Mouse (Mus musculus) forebrain, embryonic 10.5 days (tissue): ENCODE measurements around the gene Mecr. TPM values are rescaled to one million over a fixed set of nuclear protein-coding genes. Genes with fewer than 3 reads are reported as not detected.

ENCODE experiments used
- DNase-seq: peaks from one replicate; pipeline ENCODE4 v3.0.0-alpha.2; 2017; ENCODE audit warnings: low spot score; ENCODE audit errors: extremely low spot score
- H3K27ac ChIP-seq: fragments of 300-500 bp; sonication (generic); 2 replicates; pipeline ENCODE4 v1.5.1; 2016; ENCODE audit warnings: mild to moderate bottlenecking
- H3K27me3 ChIP-seq: fragments of 300-500 bp; sonication (generic); 2 replicates; pipeline ENCODE4 v1.6.1; 2016; ENCODE audit warnings: mild to moderate bottlenecking; ENCODE audit not compliant: poor library complexity, severe bottlenecking
- H3K36me3 ChIP-seq: fragments of 300-500 bp; sonication (generic); replicated peaks from 2 replicates; pipeline ENCODE4 v1.6.1; 2016; ENCODE audit warnings: mild to moderate bottlenecking, moderate library complexity
- H3K4me1 ChIP-seq: fragments of 300-500 bp; sonication (generic); 2 replicates; pipeline ENCODE4 v1.6.1; 2016
- H3K4me3 ChIP-seq: fragments of 300-500 bp; sonication (generic); 2 replicates; pipeline ENCODE4 v1.5.1; 2016; ENCODE audit warnings: mild to moderate bottlenecking, moderate library complexity
- H3K9me3 ChIP-seq: fragments of 300-500 bp; sonication (generic); 2 replicates; pipeline ENCODE4 v1.6.1; 2016; ENCODE audit warnings: mild to moderate bottlenecking, moderate library complexity
- WGBS: fragments of 180-500 bp; shearing (Covaris S2); methylation state at CpG from one replicate; pipeline ENCODE4 v1.1.7; 2016; 5-methylcytosine and 5-hydroxymethylcytosine counted together
- polyA plus RNA-seq: library from polyadenylated mRNA; unstranded; fragments of >200 nt; fragmentation: Nextera tagmentation; extraction: Ambion mirVana; gene quantifications from 2 replicates; pipeline ENCODE4 v1.2.1, GENCODE M21; 2016

Gene Mecr
- polyA plus RNA-seq, 1 experiment from 2014 or later: 60.2 TPM

GRCm38 (mm10) chr4:131821161-131821731 lies 22.0 kb upstream of the Mecr start:
- Histone ChIP-seq H3K36me3 (peaks cover 46% of the 10 kb centered on the region), H3K27me3 (peaks cover 17% of the 10 kb centered on the region), H3K4me3 (peak overlapping the region; percentile 2; the same call in 1 of the 2 replicates), H3K9me3 (no peaks in the 10 kb centered on the region), H3K4me1 (peaks cover 45% of the 10 kb centered on the region), H3K27ac (peak overlapping the region; percentile 71)
- 30% methylated on average over 16 of the region's 16 CpGs for WGBS
- DNase-seq: no peak

GRCm38 (mm10) chr4:131822583-131822982 lies 20.7 kb upstream of the Mecr start:
- no peaks in the 10 kb centered on the region for H3K9me3 ChIP-seq
- H3K27me3 ChIP-seq: peaks cover 17% of the 10 kb centered on the region
- H3K27ac ChIP-seq: 0 out of 2 replicates have a peak overlapping the region, but pooled peaks have one; percentile 71
- H3K4me1 ChIP-seq: peaks cover 58% of the 10 kb centered on the region
- peaks cover 43% of the 10 kb centered on the region for H3K36me3 ChIP-seq
- WGBS: 92% methylated on average over 3 of the region's 3 CpGs
- DNase-seq: no peak
- H3K4me3 ChIP-seq: no peak overlapping the region

GRCm38 (mm10) chr4:131824939-131825338 lies 18.3 kb upstream of the Mecr start:
- Histone ChIP-seq H3K27me3 (peaks cover 4% of the 10 kb centered on the region; the same call in 1 of the 2 replicates), H3K27ac (peak overlapping the region; percentile 79), H3K36me3 (peaks cover 19% of the 10 kb centered on the region), H3K4me3 (no peak overlapping the region), H3K4me1 (peaks cover 77% of the 10 kb centered on the region), H3K9me3 (no peaks in the 10 kb centered on the region)
- 18% methylated on average over 3 of the region's 3 CpGs for WGBS
- no peak for DNase-seq

GRCm38 (mm10) chr4:131825830-131826229 lies 17.4 kb upstream of the Mecr start:
- no peaks in the 10 kb centered on the region for H3K9me3 ChIP-seq
- H3K36me3 ChIP-seq: peaks cover 10% of the 10 kb centered on the region
- no peak overlapping the region for H3K4me3 ChIP-seq
- H3K27me3 ChIP-seq: no peaks in the 10 kb centered on the region; the same call in 1 of the 2 replicates
- DNase-seq: no peak
- WGBS: 44% methylated on average over 8 of the region's 8 CpGs
- peaks cover 77% of the 10 kb centered on the region for H3K4me1 ChIP-seq
- peak overlapping the region; percentile 79 for H3K27ac ChIP-seq

- no peaks in the 10 kb centered on the region for H3K9me3 ChIP-seq
- no peaks in the 10 kb centered on the region; the same call in 1 of the 2 replicates for H3K27me3 ChIP-seq
- WGBS: 4% methylated on average over 6 of the region's 6 CpGs
- peak overlapping the region; percentile 26 for H3K4me3 ChIP-seq
- H3K27ac ChIP-seq: peak overlapping the region; percentile 79
- H3K4me1 ChIP-seq: peaks cover 76% of the 10 kb centered on the region
- DNase-seq: peak; percentile 76
- H3K36me3 ChIP-seq: peaks cover 9% of the 10 kb centered on the region
Measured at GRCm38 (mm10) chr4:131826905-131827304, 16.4 kb upstream of the Mecr start.

- Histone ChIP-seq H3K36me3 (no peaks in the 10 kb centered on the region), H3K27me3 (no peaks in the 10 kb centered on the region; the same call in 1 of the 2 replicates), H3K4me3 (no peak overlapping the region), H3K4me1 (peaks cover 92% of the 10 kb centered on the region), H3K9me3 (no peaks in the 10 kb centered on the region), H3K27ac (peak overlapping the region; percentile 53; the same call in 1 of the 2 replicates)
- no peak for DNase-seq
- WGBS: 92% methylated on average over 8 of the region's 8 CpGs
Measured at GRCm38 (mm10) chr4:131829123-131829522, 14.1 kb upstream of the Mecr start.

- Histone ChIP-seq H3K27ac (no peak overlapping the region), H3K4me1 (peaks cover 96% of the 10 kb centered on the region), H3K36me3 (no peaks in the 10 kb centered on the region), H3K9me3 (no peaks in the 10 kb centered on the region), H3K4me3 (no peak overlapping the region), H3K27me3 (peaks cover 22% of the 10 kb centered on the region)
- DNase-seq: no peak
- 84% methylated on average over 5 of the region's 5 CpGs for WGBS
Measured at GRCm38 (mm10) chr4:131831546-131832045, 11.7 kb upstream of the Mecr start.

GRCm38 (mm10) chr4:131832759-131833407 lies 10.4 kb upstream of the Mecr start:
- Histone ChIP-seq H3K4me1 (peaks cover 96% of the 10 kb centered on the region), H3K36me3 (no peaks in the 10 kb centered on the region), H3K27me3 (peaks cover 35% of the 10 kb centered on the region), H3K4me3 (no peak overlapping the region), H3K27ac (no peak overlapping the region), H3K9me3 (no peaks in the 10 kb centered on the region)
- DNase-seq: no peak
- WGBS: 84% methylated on average over 3 of the region's 3 CpGs

- 33% methylated on average over 9 of the region's 9 CpGs for WGBS
- Histone ChIP-seq H3K27ac (peak overlapping the region; percentile 36; the same call in 1 of the 2 replicates), H3K27me3 (peaks cover 44% of the 10 kb centered on the region), H3K9me3 (no peaks in the 10 kb centered on the region), H3K4me1 (peaks cover 95% of the 10 kb centered on the region), H3K36me3 (no peaks in the 10 kb centered on the region), H3K4me3 (no peak overlapping the region)
- no peak for DNase-seq
Measured at GRCm38 (mm10) chr4:131833971-131834609, 9.2 kb upstream of the Mecr start.

GRCm38 (mm10) chr4:131836351-131836881 lies 6.9 kb upstream of the Mecr start:
- no peaks in the 10 kb centered on the region for H3K36me3 ChIP-seq
- H3K4me3 ChIP-seq: peak overlapping the region; percentile 84
- peaks cover 72% of the 10 kb centered on the region for H3K4me1 ChIP-seq
- H3K27me3 ChIP-seq: peaks cover 67% of the 10 kb centered on the region
- H3K27ac ChIP-seq: peak overlapping the region; percentile 87
- WGBS: 1% methylated on average over 38 of the region's 39 CpGs
- DNase-seq: peak; percentile 52
- no peaks in the 10 kb centered on the region for H3K9me3 ChIP-seq

- H3K27me3 ChIP-seq: peaks cover 73% of the 10 kb centered on the region
- H3K27ac ChIP-seq: peak overlapping the region; percentile 87
- WGBS: under 1% methylated on average over 74 of the region's 76 CpGs
- H3K4me1 ChIP-seq: peaks cover 67% of the 10 kb centered on the region
- peak; percentile 56 for DNase-seq
- H3K9me3 ChIP-seq: no peaks in the 10 kb centered on the region
- peak overlapping the region; percentile 84 for H3K4me3 ChIP-seq
- no peaks in the 10 kb centered on the region for H3K36me3 ChIP-seq
Measured at GRCm38 (mm10) chr4:131836891-131837491, 6.3 kb upstream of the Mecr start.

- Histone ChIP-seq H3K27me3 (peaks cover 76% of the 10 kb centered on the region), H3K4me1 (peaks cover 61% of the 10 kb centered on the region), H3K36me3 (no peaks in the 10 kb centered on the region), H3K9me3 (no peaks in the 10 kb centered on the region), H3K4me3 (peak within 1 kb of the TSS; percentile 84), H3K27ac (peak within 1 kb of the TSS; percentile 87)
- under 1% methylated on average over 72 of the region's 72 CpGs for WGBS
- DNase-seq: peak; percentile 86
Measured at GRCm38 (mm10) chr4:131837872-131838524, 5.3 kb upstream of the Mecr start, which contains the start of gene Ptpru. Gene Ptpru (minus strand): TSS chr4:131838288.
